Mouse (Mus musculus) frontal cortex, postnatal 25 days (tissue): ENCODE measurements around the gene Tfap4.
"Not testable (repeated sequence)": the region's sequence is repeated elsewhere in the genome, so short reads cannot be mapped to it uniquely, and the experiment has no call there.

ENCODE experiments used
- DNase-seq, 2 experiments: peaks; one replicate each; pipeline ENCODE4 v3.0.0; 2022; ENCODE audit warnings: low spot score in 2 of 2

Gene Tfap4

DNA sequence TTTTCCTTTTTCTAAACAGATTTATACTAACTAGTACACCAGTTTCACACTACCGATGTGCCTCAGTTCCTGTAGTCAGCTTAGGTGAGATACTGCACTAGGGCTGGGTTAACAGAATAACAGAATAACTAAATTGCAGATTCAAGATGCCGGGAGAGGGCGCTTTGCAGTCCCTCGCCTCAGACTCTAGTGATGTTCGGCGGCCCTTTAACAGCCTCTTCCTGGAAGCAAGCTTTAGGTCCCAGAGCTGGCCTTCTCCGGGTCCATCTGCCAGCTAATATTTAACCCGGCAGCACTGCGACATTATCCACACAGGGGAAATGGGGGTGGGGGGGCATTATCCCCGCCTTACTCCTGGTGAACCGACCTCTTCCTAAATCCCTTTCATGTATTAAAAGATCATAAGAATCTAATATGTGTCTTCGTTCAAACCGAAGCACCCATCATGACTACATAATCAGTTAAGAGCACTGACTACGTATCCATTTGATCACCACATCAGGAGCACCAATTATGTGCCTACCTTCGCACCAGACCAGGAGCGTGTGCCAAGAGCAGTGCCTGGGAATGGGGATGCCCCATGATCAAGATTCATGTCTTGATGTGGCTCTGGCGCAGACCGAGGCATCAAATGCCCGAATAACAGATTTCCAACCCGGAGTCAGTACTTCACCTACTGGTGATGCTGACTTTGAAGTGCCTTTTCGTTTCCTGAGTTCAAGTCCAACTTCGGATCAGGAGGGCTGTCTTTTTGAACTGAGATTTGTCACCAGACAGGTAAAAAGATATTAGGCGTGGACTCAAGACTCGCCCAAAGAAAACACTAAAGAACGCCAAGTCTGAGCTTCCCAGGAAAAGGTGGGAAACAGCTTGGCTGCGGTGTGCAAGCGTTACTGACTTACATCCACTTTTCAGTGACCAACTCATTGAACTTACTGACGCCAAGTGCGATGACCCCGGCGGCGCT is 33.5 kb upstream of the Tfap4 start:
- no peak for DNase-seq

DNA sequence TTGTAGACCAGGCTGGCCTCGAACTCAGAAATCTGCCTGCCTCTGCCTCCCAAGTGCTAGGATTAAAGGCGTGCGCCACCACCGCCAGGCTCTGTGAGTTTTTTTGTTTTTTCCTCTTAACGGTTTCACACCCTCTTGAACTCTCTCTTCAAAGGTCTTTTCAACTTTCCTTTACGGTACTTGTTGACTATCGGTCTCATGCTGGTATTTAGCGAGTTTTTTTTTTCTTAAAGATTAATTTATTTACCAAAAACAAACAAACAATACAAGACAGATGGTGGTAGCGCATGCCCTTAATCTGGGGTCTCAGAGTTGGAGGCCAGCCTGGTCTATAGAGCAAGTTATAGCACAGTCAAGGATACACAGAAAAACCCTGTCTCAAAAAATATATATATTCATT is 30.6 kb upstream of the Tfap4 start:
- DNase-seq: no peak

DNA sequence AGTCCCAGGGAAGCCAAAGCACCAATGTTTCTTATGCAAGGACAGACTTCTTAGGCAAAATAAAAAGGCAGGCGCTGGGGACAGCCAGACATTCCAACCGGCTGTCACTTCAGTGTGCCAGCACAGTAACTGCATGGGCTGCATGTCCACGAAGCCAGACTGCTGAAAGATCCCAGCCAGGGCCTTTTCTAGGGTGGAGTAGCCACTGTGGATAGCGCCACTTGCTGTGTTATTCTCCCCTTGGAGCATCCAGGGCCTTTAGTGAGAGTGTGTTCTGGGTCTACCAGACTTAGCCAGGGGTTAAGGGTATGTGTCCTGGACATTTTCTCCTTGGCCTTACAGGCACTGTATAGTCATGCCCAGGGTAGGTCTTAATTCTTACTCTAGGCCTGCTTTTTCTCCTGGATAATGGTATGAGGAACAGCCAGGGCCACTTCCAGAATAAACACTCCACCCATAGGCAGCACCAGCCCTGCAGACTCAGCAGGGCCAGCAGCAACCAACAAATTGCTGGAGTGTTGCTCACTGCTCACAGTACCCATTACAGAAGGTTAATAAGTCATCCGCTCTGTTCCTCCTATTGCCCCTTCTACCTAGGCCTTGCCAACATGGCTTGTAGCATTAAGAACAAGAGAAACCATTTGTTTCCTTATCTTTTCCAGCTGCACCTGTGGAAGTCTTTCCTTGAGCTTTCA is 28.0 kb upstream of the Tfap4 start:
- no peak for DNase-seq

DNA sequence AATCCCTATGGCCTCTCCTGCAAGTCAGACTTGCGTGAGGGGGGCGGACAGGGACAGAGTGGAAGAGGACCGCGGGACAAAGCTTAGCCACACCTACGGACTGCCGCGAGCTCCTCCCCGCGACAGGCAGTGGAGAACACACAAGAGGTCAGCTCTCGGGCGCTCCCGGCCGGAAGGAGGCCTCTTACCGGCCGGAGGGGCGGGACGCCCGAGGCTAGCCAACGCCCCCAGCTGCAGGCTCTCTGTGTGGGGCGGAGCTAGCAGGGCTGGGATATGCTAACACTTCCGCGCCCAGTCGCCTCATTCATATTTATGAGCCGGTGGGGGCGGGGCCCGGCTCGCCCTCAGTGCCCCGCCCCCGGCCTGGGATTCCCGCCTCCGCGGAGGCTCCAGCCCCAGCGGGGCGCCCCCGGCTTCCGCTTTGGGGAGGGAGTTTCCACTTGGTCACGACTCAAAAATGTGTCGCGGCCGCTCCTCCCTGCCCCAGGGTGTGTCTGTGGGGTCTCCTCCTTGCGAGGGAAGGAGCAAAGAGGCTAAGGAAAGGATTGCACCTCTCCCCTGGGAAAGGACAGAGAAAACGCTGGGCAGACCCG is 27.0 kb upstream of the Tfap4 start:
- peak; percentile 68 to 73 for DNase-seq

DNA sequence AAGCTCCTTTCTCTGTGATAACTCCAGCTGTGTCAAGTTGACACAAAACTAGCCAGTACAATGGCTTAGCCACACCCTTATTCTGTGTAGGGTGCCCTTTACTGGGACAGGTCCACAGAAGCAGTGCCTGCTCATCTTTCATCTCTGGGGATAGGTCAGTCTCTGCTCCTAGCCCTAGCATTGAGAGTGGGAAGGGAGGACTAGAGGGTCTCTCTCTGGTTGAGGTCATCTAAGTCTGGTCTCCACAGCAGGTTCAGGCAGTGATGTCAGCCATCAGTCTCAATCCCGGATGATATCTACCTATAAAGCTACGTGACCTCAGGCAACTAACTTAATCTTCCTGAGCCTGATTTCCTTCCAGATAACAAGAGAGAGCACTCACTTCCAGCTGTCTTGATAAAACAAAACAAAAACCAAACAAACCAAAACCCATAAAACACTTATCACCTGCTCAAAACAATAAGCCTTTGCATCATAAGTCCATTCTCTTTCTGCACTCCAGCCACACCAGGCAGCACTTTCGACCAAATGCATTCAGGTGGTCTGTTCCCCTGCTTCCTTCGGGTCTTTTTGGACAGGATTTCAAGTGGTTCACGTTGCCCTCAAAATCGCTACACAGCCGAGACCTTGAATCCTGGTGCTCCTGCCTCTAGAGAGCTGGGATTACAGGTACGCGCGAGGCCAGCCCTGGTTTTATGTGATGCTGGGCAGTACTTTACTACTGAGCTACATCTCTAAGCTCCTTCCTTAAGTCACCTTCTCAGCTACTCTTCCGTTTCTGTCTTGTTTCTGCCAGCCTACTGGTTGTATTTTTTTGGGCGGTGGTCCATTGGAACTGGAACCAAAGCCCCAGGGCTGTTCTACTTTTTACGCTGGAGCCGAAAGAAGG is 26.2 kb upstream of the Tfap4 start:
- DNase-seq: no peak

DNA sequence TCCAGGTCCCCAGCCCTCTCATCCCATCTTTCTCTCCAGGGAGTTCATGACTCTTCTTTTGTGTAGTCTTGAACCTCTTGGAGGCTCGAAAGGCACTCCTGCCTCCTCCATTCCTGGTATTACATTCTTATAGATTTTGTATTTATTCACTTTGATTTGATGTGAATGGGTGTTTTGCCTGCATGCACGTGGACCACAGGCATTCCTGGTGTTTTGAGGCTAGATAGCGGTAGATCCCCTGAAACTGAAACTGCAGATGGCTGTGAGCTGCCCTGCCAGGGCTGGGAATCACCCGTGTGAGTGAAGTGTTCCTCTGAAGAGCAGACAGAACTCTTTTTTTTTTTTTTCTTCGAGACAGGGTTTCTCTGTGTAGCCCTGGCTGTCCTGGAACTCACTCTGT is 24.8 kb upstream of the Tfap4 start:
- no peak for DNase-seq

DNA sequence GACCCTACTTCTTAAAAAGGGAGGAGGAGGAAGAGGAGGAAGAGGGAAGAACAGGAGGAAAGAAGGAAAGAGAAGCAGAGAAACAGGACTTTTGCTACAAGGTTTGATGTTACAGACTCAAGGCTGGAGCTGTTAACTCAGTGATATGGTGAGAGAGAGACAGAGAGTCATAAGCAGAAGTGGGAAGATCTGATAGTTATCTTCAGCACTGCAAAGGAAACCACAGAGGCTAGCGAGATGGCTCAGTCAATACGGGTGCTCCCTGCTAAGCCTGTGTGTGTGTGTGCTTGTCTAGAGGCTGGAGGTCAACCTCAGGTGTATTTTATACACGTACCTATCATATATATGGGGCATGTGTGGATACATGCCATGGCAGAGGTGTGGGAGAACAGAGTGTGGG is 24.2 kb upstream of the Tfap4 start:
- DNase-seq: no peak

DNA sequence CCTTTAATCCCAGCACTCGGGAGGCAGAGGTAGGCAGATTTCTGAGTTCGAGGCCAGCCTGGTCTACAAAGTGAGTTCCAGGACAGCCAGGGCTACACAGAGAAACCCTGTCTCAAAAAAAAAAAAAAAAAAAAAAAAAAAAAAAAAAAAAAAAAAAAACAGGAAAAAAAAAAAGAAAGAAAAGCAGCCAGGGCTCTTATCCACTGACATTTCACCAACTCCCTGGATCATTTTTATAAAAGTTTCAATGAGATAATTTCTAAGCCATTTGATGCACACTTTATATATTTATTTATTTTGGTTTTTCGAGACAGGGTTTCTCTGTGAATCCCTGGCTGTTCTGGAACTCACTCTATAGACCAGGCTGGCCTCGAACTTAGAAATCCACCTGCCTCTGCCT is 21.5 kb upstream of the Tfap4 start:
- DNase-seq: not testable (repeated sequence)

DNA sequence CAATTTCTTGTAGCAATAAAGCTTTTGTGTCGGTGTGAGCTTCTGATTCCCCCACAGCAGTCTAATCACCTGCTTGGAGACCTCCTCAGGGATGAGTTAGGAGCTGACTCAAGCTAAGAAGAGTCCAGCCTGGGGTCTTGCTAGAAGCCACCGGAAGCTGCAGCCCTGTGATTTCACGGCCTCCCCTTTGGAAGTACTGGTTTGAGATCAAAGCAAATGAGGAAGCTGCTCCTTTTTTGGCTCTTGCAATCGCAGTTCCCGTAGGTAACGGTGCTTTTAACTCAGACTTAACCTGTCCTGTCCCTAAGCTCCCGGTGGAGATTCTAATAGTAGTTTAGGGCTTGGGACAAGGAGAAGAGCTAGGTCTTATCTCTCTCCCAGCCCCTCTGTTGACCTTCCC is 19.0 kb upstream of the Tfap4 start:
- no peak for DNase-seq

DNA sequence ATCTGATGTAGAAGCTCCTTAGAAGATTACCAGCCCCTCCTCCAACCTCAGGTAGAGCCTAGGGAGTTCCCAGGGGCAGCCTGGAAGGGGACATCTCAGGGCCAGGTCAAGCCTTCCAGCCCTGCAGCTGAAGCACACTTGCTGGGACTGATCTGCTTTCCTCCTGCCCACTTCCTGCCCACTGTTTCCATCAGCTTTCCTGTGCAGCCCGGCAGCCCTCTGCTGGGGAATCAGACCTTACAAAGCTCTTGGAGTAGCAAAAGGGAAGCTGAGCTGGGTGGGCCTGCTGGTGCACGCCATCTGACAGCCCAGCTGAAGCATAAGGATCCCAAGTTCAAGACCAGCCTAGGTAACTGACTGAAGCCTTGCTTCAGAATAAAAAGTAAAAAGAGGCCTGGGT is 17.2 kb upstream of the Tfap4 start:
- DNase-seq: no peak

DNA sequence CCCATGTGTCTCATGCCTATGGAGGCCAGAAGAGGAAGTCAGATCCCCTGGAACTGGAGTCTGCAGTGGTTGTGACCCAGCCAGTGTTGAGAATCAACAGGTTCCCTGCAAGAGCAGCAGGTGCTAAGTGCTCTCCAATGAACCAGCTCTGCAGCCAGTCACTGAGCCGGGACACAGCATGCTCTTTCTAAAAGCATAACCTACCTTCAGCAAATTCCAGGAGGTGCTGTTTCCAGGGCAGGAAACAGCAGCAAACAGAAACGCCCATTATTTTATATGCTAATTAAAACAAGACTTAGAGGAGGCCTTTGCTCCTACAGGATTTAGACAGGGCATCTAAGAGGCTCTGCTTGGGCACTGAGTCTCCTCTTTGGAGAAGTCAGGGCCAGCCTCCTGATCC is 16.4 kb upstream of the Tfap4 start:
- DNase-seq: no peak

DNA sequence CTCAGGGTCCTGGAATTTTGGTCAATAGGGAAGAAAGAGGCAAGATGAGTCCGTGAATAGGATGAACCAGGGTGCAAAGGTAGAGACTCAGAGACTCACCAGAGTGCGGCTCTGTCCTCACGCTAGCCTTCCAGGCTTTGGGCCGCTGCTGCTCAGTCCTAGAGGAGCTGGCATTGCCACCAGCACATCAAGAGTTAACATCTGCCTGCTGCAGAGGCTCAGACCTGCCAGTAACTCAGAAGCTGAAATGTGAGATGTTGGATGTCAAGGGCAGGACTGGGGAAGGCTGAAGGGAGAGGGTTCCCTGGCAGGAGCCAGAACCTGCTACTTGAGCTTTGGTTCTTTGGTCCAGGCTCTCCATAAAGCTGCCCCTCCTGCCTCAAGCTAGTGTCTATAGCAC is 11.1 kb upstream of the Tfap4 start:
- DNase-seq: no peak

DNA sequence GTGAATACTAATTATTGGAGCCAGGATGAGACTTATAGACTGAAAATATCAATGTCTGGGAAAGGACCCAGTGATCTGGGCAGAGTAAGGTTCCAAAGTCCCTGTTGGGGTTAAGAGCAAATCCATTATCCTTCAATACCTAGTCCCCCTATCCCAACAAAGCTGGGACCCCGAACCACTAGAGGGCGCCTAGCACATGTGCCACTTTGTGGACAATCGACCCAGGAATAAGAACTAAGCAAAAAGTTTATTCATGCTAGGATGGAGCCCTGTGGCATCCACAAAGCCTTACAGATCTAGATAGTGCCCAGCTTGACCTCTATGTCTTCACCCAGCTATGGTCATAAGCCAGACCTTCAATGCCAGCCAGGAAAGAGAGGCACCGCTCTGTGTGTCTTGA is 8.3 kb upstream of the Tfap4 start:
- peak; percentile 53 to 61 for DNase-seq

DNA sequence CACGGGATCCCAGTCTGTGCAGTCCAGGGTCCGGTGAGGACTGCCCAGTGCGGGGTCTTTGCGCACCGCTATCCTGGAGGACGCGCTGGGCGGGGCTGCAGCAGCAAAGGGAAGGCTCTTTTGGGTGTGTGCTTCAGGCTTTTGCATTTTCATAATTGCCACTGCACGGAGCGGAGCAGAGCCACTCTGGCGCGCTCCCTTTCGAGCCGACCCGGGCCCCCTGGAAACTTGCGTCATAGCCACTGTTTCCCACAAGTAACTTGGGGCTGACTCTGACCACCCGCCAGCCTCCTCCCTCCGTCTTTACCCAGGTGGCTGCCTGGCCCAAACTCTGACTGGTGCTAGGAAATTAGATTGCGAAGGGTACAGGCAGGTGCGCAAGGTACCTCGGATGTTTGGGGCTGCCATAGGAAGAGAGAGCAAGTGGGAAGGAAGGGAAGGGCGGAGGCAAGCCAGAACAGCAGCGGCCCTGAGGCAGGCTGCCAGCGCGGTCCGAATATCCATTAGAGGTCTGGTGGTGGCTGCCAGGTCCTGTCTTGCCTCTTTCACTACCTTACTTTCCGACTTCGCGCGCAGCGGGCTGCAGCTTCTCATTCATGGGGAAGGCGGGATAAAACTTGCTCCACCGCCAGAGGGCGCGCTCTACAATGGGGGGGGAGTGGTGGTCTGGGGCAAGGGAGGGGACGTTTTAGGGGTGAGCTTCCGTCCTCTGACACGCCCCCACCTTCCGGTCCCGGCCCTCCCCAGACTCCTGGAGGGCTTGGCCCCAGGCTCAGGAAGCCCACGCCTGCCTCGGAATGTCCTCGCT is 695 bp upstream of the Tfap4 start:
- DNase-seq: peak in 1 of 2 experiments; percentile 36

DNA sequence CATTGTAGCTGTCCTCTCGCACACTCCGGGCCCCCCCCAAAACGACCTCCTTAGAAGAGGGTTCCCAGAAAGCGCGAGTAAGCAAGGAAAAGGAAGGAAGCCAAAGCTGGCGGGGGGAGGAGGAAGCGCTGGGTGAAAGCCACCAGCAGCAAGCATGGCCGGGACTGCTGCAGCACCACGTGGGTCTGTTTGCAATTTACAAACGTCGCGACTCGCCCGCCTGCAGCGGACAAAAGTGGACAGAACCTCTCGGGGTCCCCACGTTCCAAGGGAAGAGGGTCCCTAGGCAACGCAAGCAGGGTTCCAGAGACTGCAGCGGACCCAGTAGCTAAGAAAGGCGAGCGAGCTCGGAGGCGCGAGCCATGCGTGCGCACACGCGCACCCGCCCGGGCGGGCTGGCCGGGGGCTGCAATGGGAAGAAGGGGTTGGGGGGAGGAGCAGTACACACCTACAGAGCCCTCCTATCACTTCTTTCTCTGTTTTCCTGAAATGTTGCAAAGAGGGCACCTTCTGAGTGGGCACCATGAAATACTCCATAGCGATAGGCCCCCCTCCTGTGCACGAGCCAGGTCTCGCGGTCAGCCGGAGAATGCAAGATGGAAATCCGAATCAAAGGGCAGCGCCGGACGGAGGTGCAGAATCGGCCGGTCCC is 548 bp downstream of the Tfap4 start:
- peak; percentile 48 to 59 for DNase-seq

DNA sequence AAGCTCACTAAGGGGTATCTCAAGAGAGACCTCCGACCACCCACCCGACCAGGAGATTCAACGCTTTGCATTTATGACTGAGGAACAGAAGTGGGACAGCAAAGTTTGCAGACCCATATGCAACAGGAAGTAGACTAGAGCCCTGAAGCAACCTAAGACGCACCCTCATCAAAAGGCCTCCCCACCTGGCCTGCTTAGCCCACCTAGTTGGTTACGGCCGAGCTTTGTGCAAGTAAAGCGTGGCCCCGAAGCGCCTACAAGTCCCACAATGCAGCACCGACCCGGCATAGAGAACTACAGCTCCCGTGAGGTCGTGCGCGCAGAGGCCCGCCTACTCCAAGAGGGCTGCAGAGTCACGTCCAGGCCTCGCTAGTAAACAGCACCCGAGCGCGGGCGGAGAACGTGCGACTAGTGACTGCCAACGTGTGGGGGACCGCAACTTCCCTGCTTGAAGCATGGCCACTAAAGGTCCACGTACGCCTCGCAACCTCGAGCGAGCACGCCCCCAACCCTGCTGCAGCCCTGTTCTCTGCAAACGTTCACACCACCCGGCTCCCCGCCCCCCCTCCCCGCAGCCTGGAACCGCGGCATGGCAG is 1.2 kb downstream of the Tfap4 start:
- DNase-seq: peak; percentile 77 to 83

DNA sequence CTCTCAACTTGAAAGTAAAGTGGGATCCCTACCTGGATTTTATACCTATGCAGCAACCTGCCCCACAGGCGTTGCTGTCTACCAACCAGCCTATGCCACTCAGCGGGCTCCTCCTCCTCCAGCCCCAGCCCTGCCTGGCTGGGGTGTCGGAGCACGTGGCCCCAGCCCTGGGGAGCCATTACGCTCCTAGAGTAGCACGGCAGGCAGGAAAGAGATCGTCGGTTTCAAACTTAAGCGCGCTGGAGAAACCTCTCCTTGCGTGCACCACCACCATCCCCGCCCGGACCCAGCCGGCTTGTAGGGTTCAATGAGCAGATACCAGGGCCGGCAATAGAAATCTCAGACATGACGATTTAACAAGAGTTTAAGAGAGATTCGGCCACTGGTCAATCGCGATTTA is 1.7 kb downstream of the Tfap4 start:
- peak; percentile 33 to 37 for DNase-seq

DNA sequence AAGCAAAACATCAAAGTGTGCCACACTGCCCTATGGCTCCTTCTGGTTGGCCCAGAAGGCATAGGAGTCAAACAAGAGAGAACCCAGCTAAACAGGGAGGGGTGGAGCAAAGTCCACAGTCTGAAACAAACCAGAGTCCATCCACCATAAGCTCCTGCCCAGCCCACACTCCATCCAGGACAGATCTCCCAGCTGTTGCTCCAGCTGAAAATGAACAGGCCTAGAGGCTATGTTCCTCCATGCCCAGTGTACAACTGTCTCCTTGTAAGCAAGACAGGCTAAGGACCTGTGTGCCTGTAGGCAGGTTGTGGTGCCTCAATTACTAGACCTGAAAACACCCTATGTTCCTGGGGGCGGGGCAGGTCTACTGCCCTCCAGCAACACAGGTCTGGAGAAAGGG is 2.6 kb downstream of the Tfap4 start:
- DNase-seq: no peak

DNA sequence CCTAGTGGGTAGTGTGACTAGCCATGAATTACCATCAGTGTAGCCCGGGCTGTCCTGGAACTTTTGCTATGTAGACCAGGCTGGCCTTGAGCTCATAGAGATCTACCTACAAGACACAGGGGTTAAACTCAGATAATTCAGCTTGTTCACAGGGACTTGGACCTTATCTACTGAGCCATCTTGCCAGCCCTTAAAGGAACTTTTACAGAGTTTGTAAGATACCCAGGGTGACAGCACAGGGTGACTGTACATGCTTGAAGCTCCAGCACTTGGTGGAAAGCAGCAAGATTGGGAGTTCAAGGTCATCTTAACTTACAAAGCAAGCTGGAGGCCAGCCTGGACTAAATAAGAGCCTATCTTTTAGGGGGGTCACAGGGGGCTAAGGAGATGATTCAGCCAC is 4.1 kb downstream of the Tfap4 start:
- no peak for DNase-seq
